Mouse (Mus musculus): ENCODE data around the gene Nyap1.

Nyap1 gene

DNA sequence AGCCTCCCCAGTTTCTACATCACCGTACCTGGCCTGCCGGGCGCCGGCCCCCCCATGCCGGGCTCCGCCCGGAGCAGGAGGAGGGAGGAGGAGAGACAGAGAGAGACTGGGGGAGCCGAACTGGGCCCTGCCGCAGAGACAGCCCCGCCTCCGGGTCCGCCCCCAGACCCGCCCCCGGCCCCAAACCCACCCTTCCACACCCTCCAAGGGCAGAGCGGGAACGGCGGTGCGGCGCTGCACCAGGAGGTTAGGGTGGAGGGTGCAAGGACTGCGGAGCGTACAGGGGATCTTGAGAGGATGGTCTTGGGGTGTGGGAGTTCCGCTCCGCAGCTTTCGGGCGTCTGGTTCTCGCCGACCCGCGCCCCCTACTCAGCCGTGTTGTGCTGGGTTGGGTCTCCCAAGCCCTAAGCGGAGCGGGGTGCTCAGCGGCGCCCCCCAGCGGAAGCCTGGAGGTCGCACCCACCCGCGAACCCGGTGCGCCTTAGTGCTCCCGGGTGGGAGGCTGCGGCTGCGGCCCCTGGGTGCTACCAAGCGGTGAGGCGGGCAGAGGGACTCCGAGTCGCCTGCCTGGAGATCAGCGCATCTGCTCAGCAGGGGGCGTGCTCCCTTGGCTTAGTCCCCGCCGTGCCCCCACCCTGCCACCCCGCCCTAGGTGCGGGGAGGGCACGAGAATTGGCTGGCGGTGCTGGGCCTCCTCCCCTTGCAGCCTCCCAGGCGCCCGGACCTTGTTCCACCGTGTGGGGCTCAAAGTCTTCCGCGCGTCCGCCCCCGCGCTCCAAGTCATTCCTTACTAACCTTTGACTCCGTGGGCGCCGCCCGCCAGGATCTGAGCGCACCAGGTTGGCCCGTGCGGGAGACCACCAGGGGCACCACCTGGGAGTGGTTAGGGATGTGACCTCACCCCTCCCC, at the start of gene Nyap1:
Gene Nyap1, minus strand, starts transcription at position 585 of the 909 bp plus-strand sequence.
- DNase-seq (ENCODE audit: low read depth, low spot score): peak; percentile 59

DNA sequence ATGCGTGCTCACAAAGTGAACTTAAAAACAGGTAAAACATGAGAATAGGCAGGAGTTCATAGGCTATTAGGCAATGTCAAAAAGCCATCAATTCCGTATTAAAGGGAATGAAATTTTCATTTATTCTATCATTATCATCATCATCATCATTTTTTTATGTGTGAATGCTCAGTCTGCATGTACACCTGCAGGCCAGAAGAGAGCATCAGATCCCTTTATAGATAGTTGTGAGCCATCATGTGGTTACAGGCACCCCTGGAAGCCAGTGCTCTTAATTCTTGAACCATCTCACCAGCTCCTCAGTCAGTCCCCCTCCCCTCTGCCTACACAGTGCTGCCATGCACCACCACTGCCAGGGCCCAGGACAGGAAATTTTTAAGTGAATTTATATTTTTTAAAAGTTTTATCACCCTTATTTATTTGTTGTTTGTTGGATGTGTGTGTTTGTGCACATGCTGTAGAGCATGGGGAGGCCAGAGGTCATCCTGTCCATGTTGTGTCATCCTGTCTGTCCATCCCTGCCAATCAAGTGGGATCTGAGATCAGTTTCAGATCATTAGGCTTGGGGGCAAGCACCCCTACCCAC, 47.6 kb upstream of the Nyap1 start:
- no peak for DNase-seq (ENCODE audit: low read depth, low spot score)

DNA sequence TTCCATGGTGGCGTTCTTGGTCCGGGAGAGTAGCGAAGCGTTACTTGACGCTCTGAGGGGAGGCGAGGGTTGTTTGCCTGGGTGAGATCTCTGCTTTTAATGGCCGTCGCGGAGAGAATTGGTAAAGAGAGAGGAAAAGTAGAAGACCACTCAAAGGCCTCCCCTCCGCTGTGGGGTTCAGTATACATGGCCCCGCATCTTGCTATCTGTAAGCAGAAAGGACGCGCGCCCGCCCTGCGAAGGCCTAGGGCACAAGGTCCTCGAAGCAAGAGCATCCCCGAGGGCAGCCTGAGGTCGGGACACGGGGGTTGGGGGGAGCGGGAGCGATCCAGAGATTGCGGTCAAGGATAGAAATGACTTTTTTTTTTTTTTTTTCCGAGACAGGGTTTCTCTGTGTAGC, 46.8 kb upstream of the Nyap1 start:
- no peak for DNase-seq (ENCODE audit: low read depth, low spot score)

DNA sequence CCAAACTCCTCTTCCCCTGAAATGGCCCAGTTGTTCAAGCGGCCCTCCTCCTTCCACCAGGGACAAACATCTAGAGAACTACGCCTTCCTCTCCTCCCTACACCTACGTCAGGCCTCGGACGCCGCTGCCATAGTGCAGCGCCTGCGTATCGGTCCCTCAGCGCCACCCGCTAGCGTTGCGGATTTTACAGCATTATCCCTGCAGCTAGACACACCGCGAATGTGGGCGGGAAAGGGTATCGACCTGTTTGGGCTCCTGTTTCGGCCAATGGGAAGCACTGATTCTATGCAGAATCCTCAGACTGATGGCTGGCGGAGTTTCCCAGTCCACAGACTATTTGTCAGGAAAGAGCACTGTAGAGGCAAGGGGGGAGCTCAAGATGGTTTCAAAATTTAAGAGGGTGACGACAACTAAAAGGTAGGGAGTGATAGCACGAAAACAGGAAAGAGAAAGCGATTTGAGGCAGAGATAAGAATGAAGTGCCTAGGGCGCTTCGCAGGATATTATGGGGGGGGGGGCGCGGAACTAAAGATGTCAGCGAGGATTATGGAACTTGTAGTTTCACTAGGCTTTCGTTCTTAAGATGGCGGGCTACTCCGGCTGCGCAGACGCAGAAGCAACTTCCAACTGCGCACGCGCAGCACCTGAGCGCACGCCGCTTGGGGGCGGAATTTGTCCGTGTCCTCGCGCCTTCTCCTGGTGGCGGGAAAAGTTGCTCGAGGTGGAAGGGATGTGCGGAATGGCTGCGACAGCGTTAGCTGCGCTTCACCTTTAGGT, 45.9 kb upstream of the Nyap1 start, which contains the start of the genes Mepce and Zcwpw1:
Gene Mepce, minus strand, starts transcription at position 505 of the 778 bp plus-strand sequence.
Gene Zcwpw1, plus strand, starts transcription at position 648 of the 778 bp plus-strand sequence.
- DNase-seq (ENCODE audit: low read depth, low spot score): peak; percentile 96

DNA sequence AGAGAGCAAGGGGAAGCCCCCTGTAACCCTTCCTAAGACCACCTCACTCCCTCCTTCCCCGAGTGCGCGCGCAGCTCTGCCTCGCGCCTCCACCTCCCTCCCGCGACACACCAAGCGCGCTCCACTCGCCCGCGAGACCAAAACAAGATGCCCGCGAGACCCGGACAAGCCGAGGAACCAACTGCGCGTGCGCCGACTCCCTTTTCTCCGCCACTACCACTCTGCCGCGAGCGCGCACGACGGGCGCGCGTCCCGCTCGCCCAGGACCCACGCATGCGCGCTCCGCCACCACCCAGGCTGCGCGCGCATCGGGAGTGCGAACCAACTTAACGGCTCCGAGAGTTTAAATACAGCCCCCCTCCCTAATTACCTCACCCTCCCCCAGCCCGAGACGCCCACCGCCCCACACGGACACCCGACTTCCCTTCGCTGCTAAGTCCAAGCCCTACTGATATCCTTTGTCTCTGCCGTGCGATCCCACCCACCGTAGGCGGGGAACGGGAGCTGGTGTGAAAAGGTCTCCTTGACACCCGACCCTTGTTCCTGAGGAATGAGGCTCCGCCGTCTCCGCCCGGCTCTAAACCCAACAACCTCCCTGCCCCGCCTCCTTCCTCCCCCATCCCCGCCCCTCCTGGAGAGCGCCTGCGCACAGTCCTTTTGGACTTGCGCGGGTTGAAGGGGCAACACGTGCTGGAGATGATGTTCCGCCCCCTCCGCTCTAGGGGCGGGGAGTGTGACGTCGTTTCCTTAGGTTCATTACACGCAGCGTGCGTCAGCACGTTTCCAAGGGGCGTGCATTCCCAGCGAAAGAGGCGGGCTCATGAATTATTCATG, 44.9 kb upstream of the Nyap1 start:
- peak; percentile 100 for DNase-seq (ENCODE audit: low read depth, low spot score)

DNA sequence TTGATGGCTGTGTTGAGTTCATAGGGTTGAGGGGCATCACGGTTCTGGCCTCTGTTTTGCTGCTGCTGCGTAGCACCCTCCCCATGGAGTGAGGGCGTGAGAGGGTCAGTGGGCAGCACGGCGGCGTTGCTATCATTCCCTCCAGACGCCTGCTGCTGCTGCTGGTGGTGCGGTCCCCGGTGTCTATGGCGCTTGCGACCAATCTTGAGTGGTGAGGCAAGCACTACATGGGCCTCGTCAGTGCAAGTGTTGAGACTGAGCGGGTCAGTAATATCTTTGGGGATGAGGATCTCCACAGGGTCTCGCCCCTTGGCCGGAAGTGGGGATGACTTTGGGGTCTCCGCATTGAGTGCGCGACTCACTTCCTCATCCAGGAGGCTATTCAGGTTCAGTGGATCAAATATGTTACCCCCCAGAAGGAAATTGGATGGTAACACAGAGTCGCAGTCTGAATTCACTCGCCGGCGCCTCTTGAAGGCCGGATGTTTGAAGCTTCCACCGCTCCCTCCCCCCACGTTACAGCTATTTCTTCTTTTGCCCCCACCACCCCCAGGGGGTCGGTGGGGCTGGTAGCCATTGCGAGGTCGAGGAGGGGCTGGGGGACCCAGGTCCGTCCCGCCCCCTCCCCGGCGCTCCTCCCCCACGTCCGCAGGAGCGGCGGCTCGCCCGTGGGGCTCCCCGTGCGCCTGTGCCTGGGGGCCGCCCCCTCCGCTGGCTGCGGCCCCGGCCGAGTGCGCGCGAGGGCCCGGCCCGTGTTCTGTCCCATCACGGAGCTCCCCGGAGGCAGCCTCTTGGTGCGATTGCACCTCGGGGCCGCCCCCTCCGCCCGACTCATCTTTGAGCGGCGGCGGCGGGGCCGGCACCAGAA, 44.0 kb upstream of the Nyap1 start:
- DNase-seq (ENCODE audit: low read depth, low spot score): no peak

DNA sequence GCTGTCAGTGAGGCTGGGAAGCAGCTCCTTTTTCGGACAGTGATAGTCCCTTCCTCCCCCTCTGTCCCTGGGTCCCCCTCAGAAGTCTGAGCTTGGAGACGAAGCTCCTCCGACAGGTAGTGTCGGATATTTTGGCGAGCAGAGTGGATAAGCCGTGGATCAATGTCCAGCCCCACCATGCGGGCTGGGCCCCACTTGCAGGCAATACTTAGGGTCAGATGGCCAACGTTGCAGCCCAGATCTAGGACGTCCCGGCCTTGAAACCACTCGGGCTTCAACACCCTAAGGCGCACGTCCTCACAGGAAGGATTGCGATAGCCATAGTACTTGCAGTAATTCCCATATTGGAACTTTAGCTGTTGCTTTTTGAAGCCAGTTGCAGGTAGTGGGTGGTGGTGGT, 43.1 kb upstream of the Nyap1 start:
- DNase-seq (ENCODE audit: low read depth, low spot score): no peak

DNA sequence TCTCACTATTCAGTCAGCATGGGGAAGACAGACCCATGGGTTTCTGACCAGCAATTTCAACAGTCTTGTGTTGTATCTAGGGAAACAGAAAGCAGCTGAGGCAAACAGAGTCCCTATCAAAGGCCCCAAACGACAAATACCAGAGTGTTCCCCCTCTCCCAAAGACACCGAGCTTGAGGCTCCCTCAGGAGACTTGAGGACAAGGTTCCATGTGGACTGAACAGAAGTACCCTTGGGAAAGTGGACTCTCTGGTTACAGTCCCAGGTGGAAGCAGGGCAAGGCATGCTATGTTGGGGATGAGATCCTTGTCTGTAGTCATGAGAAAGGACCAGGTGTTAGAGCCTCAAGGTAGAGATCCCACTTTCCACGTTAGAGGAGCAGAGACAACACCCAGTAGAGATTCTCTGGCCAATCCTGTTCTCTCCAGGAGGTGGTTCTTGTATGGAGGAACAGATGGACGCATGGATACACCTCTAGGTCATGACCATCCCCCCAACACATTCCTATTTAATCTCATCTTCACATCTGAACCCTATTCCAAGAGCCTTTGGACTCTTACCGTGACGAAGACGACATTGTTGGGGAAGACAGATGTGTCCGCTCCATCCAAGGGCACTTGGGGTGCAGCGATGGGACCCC, 42.6 kb upstream of the Nyap1 start:
- DNase-seq (ENCODE audit: low read depth, low spot score): no peak

DNA sequence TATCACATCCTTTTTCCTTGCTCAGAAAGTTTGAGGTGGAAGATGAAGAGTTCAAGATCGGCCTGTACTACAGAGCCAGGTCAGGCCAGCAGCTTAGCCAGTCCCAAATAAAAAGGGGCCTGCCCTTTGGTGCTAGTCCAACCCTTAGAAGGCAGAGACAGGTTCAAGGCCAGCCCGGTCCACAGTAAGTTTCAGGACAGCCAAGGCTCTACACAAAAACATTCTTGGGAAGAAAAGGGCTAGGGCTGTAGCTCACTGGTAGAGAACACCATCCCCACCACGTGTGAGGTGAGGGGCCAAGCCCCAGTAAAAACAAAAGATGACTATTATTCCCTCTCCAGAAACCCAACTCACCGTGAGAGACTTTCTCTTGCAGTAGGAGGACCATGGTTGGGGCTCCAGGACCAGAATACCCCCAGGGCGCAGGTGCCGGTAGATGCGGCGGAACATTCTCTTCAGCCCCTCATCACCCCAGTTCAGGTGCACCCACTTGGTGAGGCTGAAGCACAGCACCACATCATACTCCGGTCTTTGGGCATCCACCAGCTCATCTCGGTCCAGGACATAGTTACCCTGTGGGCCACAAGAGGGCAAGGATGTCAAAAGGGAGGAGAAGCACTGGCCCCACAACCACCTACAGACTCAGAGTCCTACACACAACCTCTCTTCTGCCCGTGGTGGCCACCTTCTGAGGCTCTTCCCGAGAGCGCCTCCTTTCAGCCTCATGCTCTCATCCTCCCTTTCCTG, 41.5 kb upstream of the Nyap1 start:
- no peak for DNase-seq (ENCODE audit: low read depth, low spot score)

DNA sequence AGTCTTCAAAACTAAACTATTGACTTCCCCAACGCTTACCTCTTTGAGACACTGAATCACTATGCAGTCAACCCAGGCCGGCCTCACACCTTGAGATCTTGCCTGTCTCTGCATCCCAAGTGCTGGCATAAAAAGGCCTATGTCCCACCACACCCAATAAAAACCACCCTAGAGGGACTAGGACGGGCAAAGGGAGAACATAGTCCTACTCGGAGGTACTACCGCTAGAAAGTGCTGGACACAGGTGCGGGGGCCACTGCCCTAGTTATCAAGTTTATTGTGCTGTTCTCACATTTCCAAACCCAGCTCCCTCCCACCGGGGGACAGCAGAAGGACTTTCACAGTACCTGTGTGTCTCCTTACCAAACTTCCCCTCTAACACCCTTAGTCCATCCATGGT, 40.3 kb upstream of the Nyap1 start:
- DNase-seq (ENCODE audit: low read depth, low spot score): no peak

DNA sequence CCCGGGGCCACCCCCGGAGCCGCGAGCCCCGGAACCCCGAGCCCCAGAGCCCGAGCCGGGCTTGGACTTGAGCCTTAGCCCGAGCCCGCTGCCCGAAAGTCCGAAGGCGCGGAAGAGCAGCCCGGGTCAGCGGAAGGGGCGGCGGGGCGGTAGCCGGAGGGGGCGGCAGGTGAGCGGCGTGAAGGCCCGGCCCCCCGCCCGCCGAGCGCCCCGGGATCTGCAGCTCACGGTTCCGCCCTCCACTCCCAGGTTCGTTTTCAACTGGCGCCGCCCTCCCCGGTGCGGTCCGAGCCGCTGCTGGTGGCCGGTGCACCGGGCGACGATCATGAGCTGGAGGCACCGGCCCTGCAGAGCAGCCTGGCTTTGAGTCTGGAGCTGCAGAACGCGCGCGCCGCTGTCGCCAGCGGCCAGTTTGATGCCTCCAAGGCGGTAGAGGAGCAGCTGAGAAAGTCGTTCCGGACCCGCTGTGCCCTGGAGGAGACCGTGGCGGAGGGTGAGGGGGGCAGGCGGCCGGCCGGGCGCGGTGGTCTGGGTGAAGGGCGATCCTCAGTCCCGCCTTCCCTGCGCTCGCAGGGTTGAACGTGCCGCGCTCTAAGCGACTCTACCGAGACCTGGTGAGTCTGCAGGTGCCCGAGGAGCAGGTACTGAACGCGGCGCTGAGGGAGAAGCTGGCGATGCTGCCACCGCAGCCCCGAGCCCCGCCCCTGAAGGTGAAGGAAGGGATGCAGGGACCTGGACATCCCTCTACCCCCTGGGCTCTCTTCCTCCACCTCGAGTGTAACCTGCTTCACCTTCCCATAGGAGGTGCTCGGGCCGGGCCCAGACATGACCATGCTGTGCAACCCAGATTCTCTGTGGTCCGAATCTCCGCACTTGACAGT, 37.9 kb upstream of the Nyap1 start:
- DNase-seq (ENCODE audit: low read depth, low spot score): no peak

DNA sequence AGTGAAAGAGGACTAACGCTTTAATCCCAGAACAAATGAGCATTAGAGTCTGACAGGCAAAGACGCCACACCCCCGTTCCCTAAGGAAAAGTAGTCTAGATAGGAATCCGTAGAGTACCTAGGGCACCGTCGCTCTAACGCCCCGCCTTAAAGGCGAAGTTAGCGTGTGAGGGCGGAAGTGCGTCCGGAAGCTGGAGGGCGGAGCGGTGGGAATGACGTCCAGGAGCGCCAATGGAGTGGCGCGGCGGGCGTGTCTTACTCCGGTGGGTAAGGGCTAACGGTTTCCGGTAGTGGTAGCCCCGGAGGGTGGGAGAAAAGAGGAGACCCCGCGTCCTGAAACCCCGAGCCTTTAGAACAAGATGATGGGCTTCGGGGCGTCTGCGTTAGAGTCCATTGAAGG, 37.2 kb upstream of the Nyap1 start, which contains the start of gene Ppp1r35:
Gene Ppp1r35, plus strand, starts transcription at position 215 of the 400 bp plus-strand sequence.
- DNase-seq (ENCODE audit: low read depth, low spot score): peak; percentile 96

DNA sequence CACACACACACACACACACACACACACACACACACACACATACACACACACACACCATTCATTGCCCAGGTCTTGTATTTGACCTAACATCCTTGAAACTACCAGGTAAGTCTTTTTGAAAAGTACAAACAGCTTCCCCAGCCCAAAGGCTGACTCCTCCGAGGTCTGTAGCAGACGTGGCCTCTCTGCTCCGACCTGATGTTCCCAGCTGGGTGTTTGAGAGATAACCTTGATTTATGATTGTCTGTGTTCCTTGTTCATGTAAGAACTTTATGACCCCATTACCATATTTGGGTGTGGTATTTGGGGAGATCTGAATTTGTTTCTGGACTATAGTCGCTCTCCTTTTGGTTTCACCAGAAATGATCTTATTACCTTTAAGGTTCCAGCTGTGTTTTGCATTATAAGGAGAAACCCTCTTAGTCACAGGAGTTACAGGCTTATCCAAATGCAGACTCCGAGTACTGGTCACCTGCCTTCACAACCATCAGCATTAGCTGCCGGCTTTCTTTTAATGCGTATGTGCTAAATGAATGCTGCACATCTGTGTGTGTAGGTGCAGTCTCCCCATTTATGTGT, 35.9 kb upstream of the Nyap1 start:
- DNase-seq (ENCODE audit: low read depth, low spot score): no peak

DNA sequence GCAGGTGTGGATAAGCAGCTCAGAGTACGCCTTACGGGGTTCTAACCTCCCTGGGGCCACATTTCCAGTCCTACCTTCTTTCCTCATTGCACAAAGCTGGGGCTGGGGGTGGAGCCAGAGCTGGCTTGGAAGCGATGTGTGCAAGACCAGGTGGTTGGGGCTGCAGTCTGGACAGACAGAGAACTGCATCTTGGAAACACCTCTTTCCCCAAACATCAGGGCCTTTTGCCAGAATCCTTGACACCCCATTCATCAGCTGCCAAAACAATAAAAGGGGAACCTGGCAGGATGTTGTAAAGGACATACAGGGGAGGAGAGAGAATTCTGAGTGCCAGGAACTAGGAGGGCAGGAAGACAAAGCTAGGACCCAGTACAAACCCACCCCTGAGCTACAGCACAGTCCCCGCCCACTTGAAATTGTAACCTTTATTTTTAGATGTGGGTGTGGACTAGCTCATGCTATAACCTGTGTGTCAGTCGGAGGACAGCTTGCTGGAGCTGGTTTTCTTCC, 35.1 kb upstream of the Nyap1 start:
- no peak for DNase-seq (ENCODE audit: low read depth, low spot score)

DNA sequence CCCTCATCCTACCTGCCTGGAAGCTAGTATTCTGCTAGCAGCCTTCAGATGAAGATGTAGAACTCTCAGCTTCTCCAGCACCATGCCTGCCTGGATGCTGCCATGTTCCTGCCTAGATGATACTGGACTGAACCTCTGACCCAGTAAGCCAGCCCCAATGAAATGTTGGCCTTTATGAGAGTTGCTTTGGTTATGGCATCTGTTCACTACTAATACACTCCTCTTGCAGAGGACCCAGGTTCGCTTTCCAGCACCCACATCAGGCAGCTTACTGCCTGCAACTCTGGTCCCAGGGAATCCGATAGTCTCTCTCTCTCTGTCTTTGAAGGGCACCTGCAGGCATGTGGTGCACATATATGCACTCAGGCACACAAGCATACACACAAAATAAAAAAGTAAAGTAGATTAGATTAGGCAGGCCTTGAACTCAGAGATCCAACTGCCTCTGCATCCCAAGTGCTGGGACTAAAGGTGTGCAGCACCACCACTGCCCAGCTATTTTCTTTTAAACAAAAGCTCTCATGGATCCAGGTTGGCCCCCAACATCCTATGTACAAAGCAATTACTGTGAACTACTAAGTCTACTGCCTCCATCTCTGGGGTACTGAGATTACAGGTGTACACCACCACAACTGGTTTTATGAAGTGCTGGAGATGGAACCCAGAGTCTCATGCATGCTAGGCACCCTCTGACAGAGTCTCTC, 34.3 kb upstream of the Nyap1 start:
- DNase-seq (ENCODE audit: low read depth, low spot score): no peak

DNA sequence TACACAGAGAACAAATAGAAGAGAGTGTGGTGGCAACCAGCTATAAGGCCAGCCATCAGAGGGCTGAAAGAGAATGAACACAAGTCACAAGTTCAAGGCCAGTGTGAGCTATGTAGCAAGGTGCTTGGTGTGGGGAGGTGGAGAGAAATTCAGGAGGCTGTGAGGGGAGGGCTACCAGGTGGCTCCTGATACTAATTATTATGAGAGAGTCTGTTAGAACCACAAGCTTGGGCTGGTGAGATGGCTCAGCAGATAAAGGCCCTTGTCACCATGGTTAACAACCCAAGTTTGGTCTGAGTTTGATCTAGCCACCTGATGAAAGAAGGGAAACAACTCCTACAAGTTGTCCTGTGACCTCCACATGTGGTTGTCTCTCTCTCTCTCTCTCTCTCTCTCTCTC, 31.3 kb upstream of the Nyap1 start:
- DNase-seq (ENCODE audit: low read depth, low spot score): no peak

DNA sequence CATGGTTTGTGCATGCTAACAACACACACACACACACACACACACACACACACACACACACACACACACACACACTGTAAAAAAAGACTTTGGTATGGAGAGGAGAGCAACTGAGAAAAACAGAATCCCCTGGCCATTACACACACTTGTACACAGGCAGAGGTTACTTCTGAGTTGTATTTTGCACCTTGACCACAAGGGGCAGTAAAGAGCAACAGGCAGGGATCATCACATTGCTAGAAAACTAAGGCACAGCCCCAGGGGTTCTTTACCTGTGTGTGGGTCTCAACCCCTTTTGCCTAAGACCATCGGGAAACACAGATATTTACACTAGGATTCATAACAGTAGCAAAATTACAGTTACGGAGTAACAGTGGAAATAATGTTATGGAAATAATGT, 29.3 kb upstream of the Nyap1 start:
- DNase-seq (ENCODE audit: low read depth, low spot score): no peak

Measured in retina, postnatal 7 days (tissue).